Mouse (Mus musculus) hindbrain, postnatal 0 days (tissue): ENCODE results near the gene Cpsf4l. TPM values are rescaled to one million over a fixed set of nuclear protein-coding genes. Genes with fewer than 3 reads are reported as not detected.

Experiments used
- ATAC-seq: fragments of 200-750 bp; cut with Nextera tagmentation; 2 replicates; pipeline ENCODE4 v1.8.0; 2017; ENCODE audit warnings: mild to moderate bottlenecking, moderate TSS enrichment, moderate library complexity
- DNase-seq: peaks from one replicate; pipeline ENCODE4 v3.0.0-alpha.2; 2015; ENCODE audit warnings: low spot score
- H3K27ac ChIP-seq: fragments of 300-500 bp; sonication (generic); 2 replicates; pipeline ENCODE4 v1.5.1; 2014; ENCODE audit warnings: mild to moderate bottlenecking
- H3K27me3 ChIP-seq: fragments of 300-500 bp; sonication (generic); 2 replicates; pipeline ENCODE4 v1.6.1; 2014; ENCODE audit warnings: low read length, mixed read lengths; ENCODE audit not compliant: insufficient read depth
- H3K36me3 ChIP-seq: fragments of 300-500 bp; sonication (generic); 2 replicates; pipeline ENCODE4 v1.6.1; 2014; ENCODE audit warnings: low read length, mixed read lengths; ENCODE audit not compliant: insufficient read depth
- H3K4me1 ChIP-seq: fragments of 300-500 bp; sonication (generic); 2 replicates; pipeline ENCODE4 v1.6.1; 2014; ENCODE audit warnings: antibody characterized with exemption, low read length, mixed read lengths; ENCODE audit not compliant: insufficient read depth
- H3K4me2 ChIP-seq: fragments of 300-500 bp; sonication (generic); 2 replicates; pipeline ENCODE4 v1.6.1; 2014; ENCODE audit warnings: low read depth, mild to moderate bottlenecking, low read length, moderate library complexity, mixed read lengths
- H3K4me3 ChIP-seq: fragments of 300-500 bp; sonication (generic); 2 replicates; pipeline ENCODE4 v1.5.1; 2014; ENCODE audit warnings: low read length
- H3K9ac ChIP-seq: fragments of 300-500 bp; sonication (generic); replicated peaks from 2 replicates; pipeline ENCODE4 v1.6.1; 2014; ENCODE audit warnings: mild to moderate bottlenecking, low read length, moderate library complexity, mixed read lengths
- H3K9me3 ChIP-seq: fragments of 300-500 bp; sonication (generic); 2 replicates; pipeline ENCODE4 v1.6.1; 2016; ENCODE audit warnings: low read length, mixed read lengths
- CTCF ChIP-seq: IDR thresholded peaks from 2 replicates; pipeline ENCODE4 v1.5.1; 2016; ENCODE audit warnings: antibody characterized with exemption, control low read depth, low read depth
- WGBS: fragments of 180-500 bp; shearing (Covaris S2); extraction: QIAGEN DNeasy Blood & Tissue Kit; methylation state at CpG from one replicate; pipeline ENCODE4 v1.1.7; 2014; 5-methylcytosine and 5-hydroxymethylcytosine counted together
- polyA plus RNA-seq: library from polyadenylated mRNA; unstranded; fragments of >200 nt; fragmentation: Nextera tagmentation; extraction: Ambion mirVana; gene quantifications from 2 replicates; pipeline ENCODE4 v1.2.1, GENCODE M21; 2015
- total RNA-seq: library from RNA; depleted of rRNA; stranded (reverse); fragments of >200 nt; gene quantifications from 2 replicates; pipeline ENCODE4 v1.2.3, GENCODE M21; 2014

Gene Cpsf4l
- total and polyA plus RNA-seq, 2 experiments from 2014 or later, result 0.19 TPM; not detected in 1

DNA sequence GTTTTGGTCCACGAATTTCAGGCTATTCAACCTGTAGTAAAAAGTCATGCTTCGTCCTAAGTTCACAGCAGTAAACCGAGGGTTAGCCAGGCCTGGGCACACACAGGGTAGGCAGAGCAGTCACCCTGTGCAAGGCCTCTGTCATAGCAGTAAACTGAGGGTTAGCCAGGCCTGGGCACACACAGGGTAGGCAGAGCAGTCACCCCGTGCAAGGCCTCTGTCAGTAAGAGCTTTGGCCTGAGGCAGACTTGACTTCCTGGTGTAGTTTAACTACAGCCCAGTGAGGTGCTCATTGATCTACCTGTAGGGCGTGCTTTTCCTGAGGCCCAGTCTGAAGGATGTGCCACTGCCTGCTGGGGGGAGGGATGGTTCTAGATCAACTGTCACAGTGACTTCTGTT lies 18.5 kb downstream of the Cpsf4l start:
- WGBS, result 86% methylated on average over 5 of the region's 5 CpGs
- Histone ChIP-seq H3K36me3 (peaks cover 48% of the 10 kb centered on the region), H3K9ac (no peak overlapping the region), H3K4me1 (no peaks in the 10 kb centered on the region), H3K27ac (no peak overlapping the region), H3K4me2 (no peak overlapping the region), H3K4me3 (no peak overlapping the region), H3K27me3 (no peaks in the 10 kb centered on the region), H3K9me3 (no peaks in the 10 kb centered on the region)
- ATAC-seq (no peak), DNase-seq (no peak)
- TF ChIP-seq CTCF, result no peak

DNA sequence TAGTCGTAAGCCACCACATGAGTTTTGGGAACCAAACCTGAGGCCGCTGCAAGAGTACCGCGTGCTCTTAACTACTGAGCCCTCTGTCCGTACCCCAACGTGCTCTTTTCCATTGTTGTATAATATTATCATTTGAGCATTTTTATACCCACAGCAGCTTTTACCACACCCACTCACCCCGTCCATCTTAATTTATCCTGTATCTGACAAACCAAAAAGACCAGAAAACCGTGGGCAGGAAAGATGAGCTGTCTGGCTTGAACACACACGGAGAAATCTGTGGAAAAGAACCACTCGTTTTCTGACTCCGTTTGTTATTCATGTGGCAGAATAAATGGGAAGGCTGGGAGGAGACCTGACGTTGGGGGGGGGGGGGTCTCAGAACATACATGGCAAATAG lies 19.3 kb downstream of the Cpsf4l start:
- no peak overlapping the region for H3K27ac ChIP-seq
- ATAC-seq (no peak), DNase-seq (no peak)
- no peak for TF ChIP-seq CTCF
- H3K4me3 ChIP-seq, result no peak overlapping the region
- peaks cover 48% of the 10 kb centered on the region for H3K36me3 ChIP-seq
- H3K27me3 ChIP-seq, result no peaks in the 10 kb centered on the region
- WGBS, result 89% methylated on average over 12 of the region's 12 CpGs
- H3K4me2 ChIP-seq, result no peak overlapping the region
- H3K9me3 ChIP-seq, result no peaks in the 10 kb centered on the region
- no peaks in the 10 kb centered on the region for H3K4me1 ChIP-seq
- H3K9ac ChIP-seq, result no peak overlapping the region

DNA sequence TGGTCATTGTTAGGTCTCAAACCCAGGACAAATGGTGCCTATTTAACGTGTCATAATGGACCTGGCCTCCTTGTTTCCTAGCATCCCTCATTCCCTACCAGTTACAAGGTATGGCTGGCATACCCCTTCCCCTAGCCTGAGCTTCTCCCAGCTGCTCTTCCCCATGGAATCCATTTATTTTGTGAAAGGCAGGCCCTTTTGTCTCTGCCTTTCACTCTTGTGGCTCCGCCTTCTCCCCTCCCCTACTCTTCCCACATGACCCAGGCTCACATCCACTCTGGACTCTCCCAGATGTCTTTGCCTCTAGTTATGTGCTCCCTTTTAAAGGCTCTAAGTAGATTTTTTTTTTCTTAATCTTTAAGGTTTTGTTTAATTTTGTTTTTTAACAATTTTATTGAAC lies 22.8 kb downstream of the Cpsf4l start:
- Histone ChIP-seq H3K9me3 (no peaks in the 10 kb centered on the region), H3K27me3 (no peaks in the 10 kb centered on the region), H3K27ac (no peak overlapping the region), H3K4me2 (no peak overlapping the region), H3K4me1 (peaks cover 10% of the 10 kb centered on the region; the same call in 1 of the 2 replicates), H3K4me3 (no peak overlapping the region), H3K9ac (no peak overlapping the region), H3K36me3 (peaks cover 18% of the 10 kb centered on the region)
- 39% methylated on average over 2 of the region's 2 CpGs for WGBS
- TF ChIP-seq CTCF, result no peak
- DNase-seq, result no peak
- ATAC-seq, result no peak

DNA sequence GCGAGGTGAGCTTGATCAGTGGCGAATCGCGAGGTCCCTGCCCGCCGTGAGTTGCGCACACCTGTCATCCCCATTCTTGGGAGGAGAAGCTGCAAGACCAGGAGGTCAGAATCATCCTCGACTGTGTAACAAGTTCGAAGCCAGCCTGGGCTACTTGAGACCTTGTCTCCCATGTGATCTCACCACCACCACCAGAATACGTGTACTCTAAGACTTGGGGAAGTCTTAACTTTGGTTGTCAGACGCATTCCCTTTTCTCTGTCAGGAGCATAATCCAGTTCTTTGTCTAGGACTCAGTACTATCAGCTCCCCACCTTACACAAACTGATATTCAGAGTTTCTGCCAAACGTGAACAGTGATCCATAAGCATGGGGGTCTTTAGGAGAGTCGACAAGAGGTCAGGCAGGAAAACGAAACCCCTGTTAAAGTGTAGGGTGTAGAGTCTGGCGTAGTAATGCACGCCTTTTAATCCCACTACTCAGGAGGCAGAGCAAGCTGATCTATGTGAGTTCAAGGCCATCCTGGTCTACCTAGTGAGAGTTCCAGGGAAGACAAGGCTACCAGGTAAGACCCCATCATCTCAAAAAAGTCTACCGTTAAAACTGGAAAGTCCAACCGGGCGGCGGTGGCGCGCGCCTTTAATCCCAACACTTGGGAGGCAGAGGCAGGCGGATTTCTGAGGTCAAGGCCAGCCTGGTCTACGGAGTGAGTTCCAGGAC lies 24.9 kb downstream of the Cpsf4l start:
- Histone ChIP-seq H3K4me2 (peak overlapping the region; percentile 82), H3K27ac (peak overlapping the region; percentile 95), H3K9me3 (no peaks in the 10 kb centered on the region), H3K4me1 (peaks cover 16% of the 10 kb centered on the region; the same call in 1 of the 2 replicates), H3K4me3 (peak overlapping the region; percentile 92), H3K9ac (peak overlapping the region; percentile 93), H3K36me3 (peaks cover 18% of the 10 kb centered on the region), H3K27me3 (no peaks in the 10 kb centered on the region)
- no peak for ATAC-seq
- WGBS, result 43% methylated on average over 25 of the region's 25 CpGs
- no peak for DNase-seq
- no peak for TF ChIP-seq CTCF

- Histone ChIP-seq H3K9ac (peak within 1 kb of the TSS; percentile 93), H3K27me3 (no peaks in the 10 kb centered on the region), H3K4me2 (peak within 1 kb of the TSS; percentile 82), H3K36me3 (peaks cover 12% of the 10 kb centered on the region), H3K27ac (peak within 1 kb of the TSS; percentile 95), H3K4me3 (peak within 1 kb of the TSS; percentile 92), H3K4me1 (peaks cover 16% of the 10 kb centered on the region; the same call in 1 of the 2 replicates), H3K9me3 (no peaks in the 10 kb centered on the region)
- peak; percentile 96 for ATAC-seq
- WGBS, result under 1% methylated on average over 72 of the region's 73 CpGs
- no peak for TF ChIP-seq CTCF
- peak; percentile 99 for DNase-seq
Observed at GRCm38 (mm10) chr11:113683957-113684706, 25.7 kb downstream of the Cpsf4l start, which contains the start of the genes Fam104a and D11Wsu47e. Fam104a (minus strand) TSS chr11:113684155. D11Wsu47e (plus strand) TSS chr11:113684412.

GRCm38 (mm10) chr11:113683627-113683956 lies 26.2 kb downstream of the Cpsf4l start:
- Histone ChIP-seq H3K9ac (peak overlapping the region; percentile 93), H3K4me1 (peaks cover 16% of the 10 kb centered on the region; the same call in 1 of the 2 replicates), H3K4me3 (peak overlapping the region; percentile 92), H3K4me2 (peak overlapping the region; percentile 82), H3K27me3 (no peaks in the 10 kb centered on the region), H3K27ac (peak overlapping the region; percentile 95), H3K36me3 (peaks cover 8% of the 10 kb centered on the region; the same call in 1 of the 2 replicates), H3K9me3 (no peaks in the 10 kb centered on the region)
- peak; percentile 77 for ATAC-seq
- 1% methylated on average over 30 of the region's 38 CpGs for WGBS
- DNase-seq, result no peak
- TF ChIP-seq CTCF, result no peak
